Mouse (Mus musculus) C2C12 (cell line): ENCODE data around the gene Dkc1. TPM values are rescaled to one million over a fixed set of nuclear protein-coding genes. Genes with fewer than 3 reads are reported as not detected.

Experiments
- H3K27me3 ChIP-seq: one replicate; pipeline ENCODE4 v1.6.1; 2011; ENCODE audit not compliant: control insufficient read depth, insufficient read depth, insufficient read length
- H3K36me3 ChIP-seq: one replicate; pipeline ENCODE4 v1.6.1; 2011; ENCODE audit not compliant: control insufficient read depth, insufficient read depth
- H3K4me3 ChIP-seq: one replicate; pipeline ENCODE4 v1.5.1; 2011; ENCODE audit warnings: mild to moderate bottlenecking, control low read depth; ENCODE audit not compliant: poor library complexity, insufficient read depth, severe bottlenecking
- H3K79me2 ChIP-seq: one replicate; pipeline ENCODE4 v1.6.1; 2011; ENCODE audit not compliant: control insufficient read depth, insufficient read depth
- H3K79me3 ChIP-seq: one replicate; pipeline ENCODE4 v1.6.1; 2011; ENCODE audit warnings: low read depth, control low read depth
- H3ac ChIP-seq: one replicate; pipeline ENCODE3; 2011; ENCODE audit warnings: low read depth; ENCODE audit not compliant: control insufficient read depth, insufficient read length
- CEBPB ChIP-seq: IDR thresholded peaks from one replicate; pipeline ENCODE4 v1.6.1; 2011; ENCODE audit warnings: low read depth, mild to moderate bottlenecking, control low read depth, moderate library complexity
- CTCF ChIP-seq: IDR thresholded peaks from one replicate; pipeline ENCODE4 v1.5.1; 2011; ENCODE audit not compliant: control insufficient read depth, insufficient read depth, insufficient read length
- FOSL1 ChIP-seq: IDR thresholded peaks from one replicate; pipeline ENCODE4 v1.8.0; 2011; ENCODE audit warnings: mild to moderate bottlenecking, low read length; ENCODE audit not compliant: poor library complexity, insufficient read depth, severe bottlenecking
- MAX ChIP-seq: IDR thresholded peaks from one replicate; pipeline ENCODE4 v1.6.1; 2011; ENCODE audit warnings: mild to moderate bottlenecking, control low read depth
- MYOD1 ChIP-seq: IDR thresholded peaks from one replicate; pipeline ENCODE4 v1.6.1; 2011; ENCODE audit warnings: low read depth; ENCODE audit not compliant: control insufficient read depth, insufficient read length
- MYOG ChIP-seq: IDR thresholded peaks from one replicate; pipeline ENCODE4 v1.6.1; 2011; ENCODE audit not compliant: control insufficient read depth, insufficient read length; ENCODE audit errors: extremely low read depth
- USF1 ChIP-seq: IDR thresholded peaks from one replicate; pipeline ENCODE4 v1.6.1; 2011; ENCODE audit warnings: low read depth, mild to moderate bottlenecking, control low read depth, moderate library complexity
- polyA plus RNA-seq: library from polyadenylated mRNA; unstranded; fragments of >200 nt; fragmentation: generic; extraction: Trizol; gene quantifications from one replicate; pipeline ENCODE4 v1.2.1, GENCODE M21; 2012; ENCODE audit warnings: missing spikeins

Gene Dkc1
- polyA plus RNA-seq, 1 experiment, result 39.2 TPM

DNA sequence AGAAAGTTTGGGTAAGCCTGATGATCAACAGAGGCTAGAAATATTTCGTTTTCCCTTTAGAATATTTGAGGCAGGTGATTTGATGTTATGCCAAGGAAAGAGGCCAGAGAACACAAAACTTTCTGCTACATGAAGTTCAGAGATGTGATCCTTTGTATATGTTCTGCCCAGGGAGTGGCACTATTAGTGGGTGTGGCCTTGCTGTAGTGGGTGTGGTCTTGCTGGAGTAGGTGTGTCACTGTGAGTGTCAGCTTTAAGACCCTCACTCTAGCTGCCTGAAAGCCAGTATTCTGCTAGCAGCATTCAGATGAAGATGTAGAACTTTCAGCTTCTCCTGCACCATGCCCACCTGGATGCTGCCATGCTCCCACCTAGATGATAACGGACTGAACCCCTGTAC is 54.6 kb downstream of the Dkc1 start:
- Histone ChIP-seq H3K79me3 (no peaks in the 10 kb centered on the region), H3ac (no peak overlapping the region), H3K27me3 (no peaks in the 10 kb centered on the region), H3K36me3 (no peaks in the 10 kb centered on the region), H3K4me3 (no peak overlapping the region), H3K79me2 (no peaks in the 10 kb centered on the region)
- TF ChIP-seq USF1 (no peak), FOSL1 (no peak), MAX (no peak), MYOD1 (no peak), CTCF (no peak), CEBPB (no peak), MYOG (no peak)

DNA sequence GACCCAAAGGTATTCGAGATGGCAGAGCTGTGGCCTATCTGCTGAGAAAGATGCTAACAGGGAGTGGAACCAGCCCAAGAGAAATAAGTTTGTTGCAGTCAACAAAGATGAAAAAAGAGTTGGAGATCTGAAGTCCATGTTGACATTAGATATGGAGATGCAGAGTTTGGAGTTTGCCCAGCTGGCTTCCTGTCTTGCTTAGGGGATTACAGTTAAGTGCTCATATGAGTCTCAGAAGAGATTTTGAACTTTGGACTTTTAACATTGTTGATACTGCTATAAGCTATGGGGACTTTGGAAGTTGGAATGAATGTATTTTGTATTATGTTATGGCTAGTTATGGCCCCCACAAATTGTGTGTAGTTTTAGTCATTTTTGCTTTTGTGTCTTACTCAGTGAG is 56.6 kb downstream of the Dkc1 start:
- no peak for TF ChIP-seq MAX
- no peak for TF ChIP-seq USF1
- no peak for TF ChIP-seq CTCF
- no peak for TF ChIP-seq MYOD1
- no peak for TF ChIP-seq FOSL1
- TF ChIP-seq CEBPB, result no peak
- TF ChIP-seq MYOG, result no peak
- Histone ChIP-seq H3K36me3 (no peaks in the 10 kb centered on the region), H3K4me3 (no peak overlapping the region), H3K79me3 (no peaks in the 10 kb centered on the region), H3K79me2 (no peaks in the 10 kb centered on the region), H3K27me3 (no peaks in the 10 kb centered on the region), H3ac (no peak overlapping the region)

DNA sequence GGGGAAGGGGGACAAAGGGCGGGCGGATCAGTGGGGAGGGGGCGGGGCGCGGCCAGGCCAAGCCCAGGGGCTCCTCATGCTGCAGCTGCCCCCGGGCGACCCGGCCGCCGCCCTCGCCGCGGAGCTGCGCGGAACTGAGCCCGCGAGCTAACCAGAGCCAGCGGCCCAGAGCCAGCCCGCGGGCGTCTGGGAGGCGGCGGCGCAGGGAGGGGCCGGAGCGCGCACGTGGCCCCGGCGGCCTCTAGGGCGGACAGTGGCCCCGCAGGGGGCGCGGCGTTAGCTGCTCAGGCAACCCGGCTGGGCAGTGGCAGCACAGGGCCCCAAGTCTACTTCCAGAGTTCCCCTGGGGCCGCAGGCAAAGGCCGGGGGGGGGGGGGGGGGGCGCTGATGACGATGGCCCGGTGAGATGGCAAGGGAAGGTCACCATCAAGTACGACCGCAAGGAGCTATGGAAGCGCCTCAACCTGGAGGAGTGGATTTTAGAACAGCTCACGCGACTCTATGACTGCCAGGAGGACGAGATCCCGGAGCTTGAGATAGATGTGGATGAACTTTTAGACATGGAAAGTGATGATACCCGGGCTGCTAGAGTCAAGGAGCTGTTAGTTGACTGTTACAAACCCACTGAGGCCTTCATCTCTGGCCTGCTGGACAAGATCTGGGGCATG is 60.1 kb downstream of the Dkc1 start:
- no peak overlapping the region for H3K4me3 ChIP-seq
- no peak overlapping the region for H3ac ChIP-seq
- no peaks in the 10 kb centered on the region for H3K79me3 ChIP-seq
- H3K36me3 ChIP-seq, result no peaks in the 10 kb centered on the region
- H3K27me3 ChIP-seq, result no peaks in the 10 kb centered on the region
- no peaks in the 10 kb centered on the region for H3K79me2 ChIP-seq
- no peak for TF ChIP-seq FOSL1
- TF ChIP-seq MAX, result no peak
- TF ChIP-seq MYOD1, result no peak
- TF ChIP-seq USF1, result no peak
- no peak for TF ChIP-seq CTCF
- TF ChIP-seq MYOG, result no peak
- TF ChIP-seq CEBPB, result no peak

Other genes with a start within 250 kb of the Dkc1 start
- gene Gab3, start 10.4 kb upstream of the Dkc1 start, polyA plus RNA-seq, result 0.01 TPM
- 35.5 TPM for gene Mpp1, start 35.2 kb downstream of the Dkc1 start, polyA plus RNA-seq
- not detected for gene Smim9, start 67.9 kb downstream of the Dkc1 start, polyA plus RNA-seq